Mouse (Mus musculus) lung, postnatal 25 days (tissue): ENCODE data around the gene Gm12248.
"Not testable (repeated sequence)": the region's sequence is repeated elsewhere in the genome, so short reads cannot be mapped to it uniquely, and the experiment has no call there.

Experiments used
- DNase-seq: peaks from one replicate; pipeline ENCODE4 v3.0.0; 2022; ENCODE audit warnings: low spot score

The Gm12248 gene

GRCm38 (mm10) chr11:58102146-58102545, 9.2 kb upstream of the Gm12248 start:
- no peak for DNase-seq

- DNase-seq = no peak
These were observed 8.3 kb upstream of the Gm12248 start for GRCm38 (mm10) chr11:58101194-58101720.

GRCm38 (mm10) chr11:58100006-58100405, 7.1 kb upstream of the Gm12248 start:
- no peak for DNase-seq

- not testable (repeated sequence) for DNase-seq
These were observed 5.4 kb upstream of the Gm12248 start for GRCm38 (mm10) chr11:58098366-58098720.

- DNase-seq = no peak
These were observed 4.9 kb upstream of the Gm12248 start for GRCm38 (mm10) chr11:58097621-58098365.

- DNase-seq = no peak
These were observed 4.1 kb upstream of the Gm12248 start for GRCm38 (mm10) chr11:58096821-58097620.

GRCm38 (mm10) chr11:58096160-58096559, 3.2 kb upstream of the Gm12248 start:
- DNase-seq = peak; percentile 36

GRCm38 (mm10) chr11:58095561-58095960, 2.6 kb upstream of the Gm12248 start:
- no peak for DNase-seq

GRCm38 (mm10) chr11:58094766-58095165, 1.8 kb upstream of the Gm12248 start:
- no peak for DNase-seq

GRCm38 (mm10) chr11:58092541-58092940, 393 bp downstream of the Gm12248 start:
- DNase-seq = no peak

GRCm38 (mm10) chr11:58081716-58082115, 11.2 kb downstream of the Gm12248 start:
- DNase-seq = no peak

GRCm38 (mm10) chr11:58077270-58077669, 15.7 kb downstream of the Gm12248 start:
- no peak for DNase-seq

GRCm38 (mm10) chr11:58072978-58073377, 20.0 kb downstream of the Gm12248 start:
- no peak for DNase-seq

GRCm38 (mm10) chr11:58065025-58065424, 27.9 kb downstream of the Gm12248 start:
- no peak for DNase-seq

- DNase-seq = no peak
These were observed 30.3 kb downstream of the Gm12248 start for GRCm38 (mm10) chr11:58062586-58062985.

- DNase-seq = not testable (repeated sequence)
These were observed 31.7 kb downstream of the Gm12248 start for GRCm38 (mm10) chr11:58061218-58061617.

- not testable (repeated sequence) for DNase-seq
These were observed 33.2 kb downstream of the Gm12248 start for GRCm38 (mm10) chr11:58059752-58060151.

- DNase-seq = peak; percentile 20
These were observed 35.5 kb downstream of the Gm12248 start for GRCm38 (mm10) chr11:58057455-58057854.

GRCm38 (mm10) chr11:58046438-58046837, 46.5 kb downstream of the Gm12248 start:
- no peak for DNase-seq

GRCm38 (mm10) chr11:58042861-58043431, 50.0 kb downstream of the Gm12248 start:
- no peak for DNase-seq

- DNase-seq = peak; percentile 49
These were observed 53.9 kb downstream of the Gm12248 start for GRCm38 (mm10) chr11:58039027-58039426.

GRCm38 (mm10) chr11:58033635-58034034, 59.3 kb downstream of the Gm12248 start:
- DNase-seq = no peak

- no peak for DNase-seq
These were observed 61.8 kb downstream of the Gm12248 start for GRCm38 (mm10) chr11:58031176-58031575.
